Mouse (Mus musculus) C2C12 (cell line): ENCODE data around the gene Efcab9.

ENCODE experiments used
- CTCF ChIP-seq: IDR thresholded peaks from one replicate; pipeline ENCODE4 v1.5.1; 2011; ENCODE audit not compliant: control insufficient read depth, insufficient read depth, insufficient read length
- MAX ChIP-seq: IDR thresholded peaks from one replicate; pipeline ENCODE4 v1.6.1; 2011; ENCODE audit warnings: mild to moderate bottlenecking, control low read depth

GRCm38 (mm10) chr11:32546483-32546882, 14.6 kb upstream of the Efcab9 start:
- no peak for TF ChIP-seq MAX
- TF ChIP-seq CTCF, result no peak
